Mouse (Mus musculus) CD4-positive, CD25-positive, alpha-beta regulatory T cell, adult 4 months (primary cell): ENCODE results near the gene Fam178b. TPM values are rescaled to one million over a fixed set of nuclear protein-coding genes. Genes with fewer than 3 reads are reported as not detected.

Experiments used
- ATAC-seq: one replicate; pipeline ENCODE4 v1.8.0; 2017
- polyA plus RNA-seq, 2 experiments: library from polyadenylated mRNA; unstranded; fragments of 100-300 nt; shearing (Covaris generic); gene quantifications; one replicate each; pipeline ENCODE4 v1.2.1; 2017

The Fam178b gene
- polyA plus RNA-seq, 2 experiments from 2014 or later: not detected

GRCm38 (mm10) chr1:36560903-36561302 lies 122.1 kb downstream of the Fam178b start:
- ATAC-seq: no peak

- no peak for ATAC-seq
These were observed 123.1 kb downstream of the Fam178b start for GRCm38 (mm10) chr1:36559888-36560287.

- no peak for ATAC-seq
These were observed 123.7 kb downstream of the Fam178b start for GRCm38 (mm10) chr1:36559256-36559655.

GRCm38 (mm10) chr1:36558031-36558993 lies 124.7 kb downstream of the Fam178b start, which contains the start of gene Sema4c:
Gene Sema4c, minus strand, starts transcription at chr1:36558349.
- peak; percentile 59 for ATAC-seq

DNA sequence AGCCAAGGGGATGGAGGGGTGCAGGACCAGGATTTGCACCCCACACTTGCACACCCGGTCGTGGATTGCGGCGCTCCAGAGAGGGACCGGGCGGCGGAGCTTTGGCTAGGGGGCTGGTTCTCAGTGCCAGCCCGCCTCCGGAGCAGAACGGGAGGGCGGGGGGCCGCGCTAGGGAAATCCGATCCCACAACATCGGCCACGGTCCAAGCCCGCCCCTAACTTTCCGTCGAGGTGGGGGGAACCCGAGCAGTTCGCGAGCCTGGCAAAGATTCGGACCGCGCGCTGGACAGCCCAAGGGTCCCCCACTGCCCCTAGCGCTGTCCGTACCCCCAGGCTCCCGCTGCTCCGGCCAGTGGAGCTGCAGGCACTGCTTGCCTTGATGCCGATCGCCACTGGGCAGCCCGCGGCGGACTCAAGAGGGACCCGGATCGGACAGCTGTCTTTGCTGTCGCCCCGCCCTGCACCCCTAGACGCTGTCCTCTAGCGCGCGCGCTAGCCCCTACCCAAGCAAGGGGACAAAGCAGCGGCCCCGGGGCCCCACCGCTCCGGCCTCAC lies 125.4 kb downstream of the Fam178b start:
- peak; percentile 18 for ATAC-seq

- peak; percentile 61 for ATAC-seq
These were observed 126.2 kb downstream of the Fam178b start for GRCm38 (mm10) chr1:36556553-36557456.

DNA sequence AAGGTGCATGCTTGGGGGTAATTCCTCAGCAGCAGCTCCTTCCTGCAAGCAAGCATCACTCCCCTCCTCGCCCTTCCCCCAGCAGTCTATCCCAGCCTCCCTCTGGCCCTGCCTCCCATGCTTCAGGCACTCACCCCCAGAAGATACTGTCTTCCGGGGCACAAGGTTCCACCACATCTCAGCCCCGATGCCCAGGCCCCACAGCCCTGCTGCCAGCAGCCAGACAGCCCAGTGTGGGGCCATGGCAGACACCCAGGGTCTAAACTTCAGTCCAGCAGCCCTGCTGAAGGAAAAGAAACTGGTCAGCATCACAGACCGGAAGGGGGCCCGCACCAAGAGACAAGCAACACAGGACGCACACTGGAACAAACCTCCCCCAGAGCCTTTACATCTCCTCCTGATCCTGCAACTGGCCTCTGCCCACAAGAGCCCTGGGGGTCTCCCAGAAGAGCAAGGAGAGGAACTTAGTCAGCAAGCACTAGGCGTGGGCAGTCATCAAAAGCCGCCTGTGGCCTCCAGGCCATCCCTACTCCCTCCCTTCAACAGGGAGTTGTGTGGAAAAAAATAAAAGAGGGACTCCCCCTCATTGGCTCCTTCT lies 127.1 kb downstream of the Fam178b start:
- ATAC-seq: no peak

DNA sequence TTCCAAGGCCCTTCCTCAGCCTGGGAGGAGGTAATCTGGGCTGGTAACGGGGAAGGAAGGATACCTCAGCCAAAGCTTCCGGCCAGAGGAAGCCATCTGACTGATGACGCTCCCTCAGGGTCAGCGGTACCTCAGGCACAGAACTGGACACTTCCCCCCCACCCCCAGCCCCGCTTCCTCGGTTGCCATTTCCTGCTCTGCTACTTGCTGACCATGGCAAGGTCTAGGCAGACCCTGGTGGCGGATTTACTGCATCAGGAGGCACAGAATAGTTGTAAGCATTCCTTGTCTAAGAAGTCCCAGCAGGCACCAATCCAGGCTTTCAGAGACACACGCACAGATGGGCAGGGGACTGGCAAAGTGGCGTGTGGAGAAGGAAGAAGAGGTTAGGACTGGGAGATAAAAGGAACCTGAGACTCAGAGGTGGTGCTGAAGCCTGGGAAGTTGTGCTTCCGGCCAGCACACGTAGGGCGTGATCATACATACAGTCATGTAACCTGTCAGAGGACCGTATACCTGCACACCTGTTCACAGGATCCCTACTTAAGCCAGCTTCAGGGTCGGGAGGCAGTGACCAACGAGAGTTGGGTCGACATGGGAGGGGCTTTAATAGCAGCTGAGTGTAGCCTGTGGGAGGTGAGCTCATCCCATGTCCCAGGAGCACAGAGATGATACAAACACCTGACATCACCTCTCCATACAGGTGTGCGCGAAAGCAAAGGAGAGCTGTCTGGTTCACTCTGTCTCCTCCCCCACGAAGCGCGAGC lies 128.2 kb downstream of the Fam178b start:
- ATAC-seq: no peak

GRCm38 (mm10) chr1:36552506-36552905 lies 130.5 kb downstream of the Fam178b start:
- ATAC-seq: no peak

DNA sequence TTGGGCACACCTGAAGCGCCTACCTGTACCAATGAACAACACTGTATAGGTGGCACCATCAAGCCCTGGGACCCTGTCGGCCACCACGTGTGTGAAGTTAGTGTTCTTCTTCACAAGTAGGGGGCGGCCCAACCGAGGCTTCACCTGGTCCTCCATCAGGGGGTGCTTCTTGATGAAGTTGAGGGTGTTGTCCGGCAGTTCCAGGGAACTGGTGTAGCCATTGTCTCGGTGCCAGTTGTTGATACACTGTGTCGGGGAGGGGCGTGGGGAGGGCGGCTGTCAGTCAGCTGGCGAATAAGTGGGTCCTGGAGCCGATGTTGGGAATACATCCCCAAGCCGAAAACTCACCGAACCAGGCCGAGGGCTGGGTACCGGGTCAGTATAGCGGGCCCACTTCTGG lies 131.1 kb downstream of the Fam178b start:
- ATAC-seq: no peak

GRCm38 (mm10) chr1:36550075-36550863 lies 132.7 kb downstream of the Fam178b start:
- ATAC-seq: no peak

GRCm38 (mm10) chr1:36549491-36549890 lies 133.5 kb downstream of the Fam178b start:
- ATAC-seq: no peak

DNA sequence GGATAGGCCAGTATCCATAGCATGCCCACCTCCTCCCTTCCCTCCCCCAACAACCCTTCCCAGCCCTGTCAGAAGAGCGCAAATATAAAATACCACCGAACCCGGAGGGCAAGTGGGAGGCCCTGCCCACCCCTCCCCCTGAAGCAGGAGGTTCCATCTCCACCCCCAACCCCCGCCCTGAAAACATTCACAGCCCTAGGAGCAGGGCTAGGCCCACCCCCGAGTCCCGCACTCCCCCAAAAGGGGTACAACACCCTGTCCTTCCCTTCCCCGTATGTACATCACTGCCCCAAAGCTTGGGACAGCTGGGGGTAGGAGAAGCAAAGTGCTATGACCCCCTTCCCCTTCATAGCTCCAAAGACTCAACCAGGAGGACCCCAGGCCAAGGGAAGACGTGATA lies 134.2 kb downstream of the Fam178b start:
- no peak for ATAC-seq

DNA sequence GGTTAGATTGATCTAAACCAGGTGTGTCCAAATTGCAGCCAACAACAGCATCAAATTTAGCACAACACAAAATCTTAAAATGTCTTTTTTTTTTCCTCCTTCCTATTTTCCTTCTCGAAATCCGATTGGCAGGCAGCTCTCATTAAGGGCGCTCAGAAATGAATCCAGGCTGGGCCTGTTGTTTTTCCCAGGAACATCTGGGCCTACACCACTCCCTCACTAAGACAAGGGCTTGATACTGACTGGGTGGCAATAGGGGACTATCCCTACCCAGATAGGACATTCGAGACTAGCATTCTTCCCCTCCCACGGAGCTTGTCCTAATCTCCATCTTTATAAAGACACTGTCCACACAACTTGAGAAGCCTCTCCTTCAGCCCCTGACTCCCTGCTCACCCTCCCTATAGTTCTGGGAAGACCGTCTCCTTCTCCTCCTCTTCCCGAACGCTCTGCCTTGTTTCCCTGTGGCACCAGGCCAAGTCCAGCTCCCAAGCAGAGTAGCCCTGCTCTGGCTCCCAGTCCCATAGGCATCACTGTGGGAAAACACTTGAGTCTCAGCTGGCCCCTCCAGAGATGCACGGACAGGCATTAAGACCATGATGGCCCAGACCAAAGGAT lies 134.9 kb downstream of the Fam178b start:
- ATAC-seq: no peak

GRCm38 (mm10) chr1:36546888-36547471 lies 136.0 kb downstream of the Fam178b start, which contains the start of gene Ankrd39:
Gene Ankrd39, minus strand, starts transcription at chr1:36547445.
- peak; percentile 97 for ATAC-seq

DNA sequence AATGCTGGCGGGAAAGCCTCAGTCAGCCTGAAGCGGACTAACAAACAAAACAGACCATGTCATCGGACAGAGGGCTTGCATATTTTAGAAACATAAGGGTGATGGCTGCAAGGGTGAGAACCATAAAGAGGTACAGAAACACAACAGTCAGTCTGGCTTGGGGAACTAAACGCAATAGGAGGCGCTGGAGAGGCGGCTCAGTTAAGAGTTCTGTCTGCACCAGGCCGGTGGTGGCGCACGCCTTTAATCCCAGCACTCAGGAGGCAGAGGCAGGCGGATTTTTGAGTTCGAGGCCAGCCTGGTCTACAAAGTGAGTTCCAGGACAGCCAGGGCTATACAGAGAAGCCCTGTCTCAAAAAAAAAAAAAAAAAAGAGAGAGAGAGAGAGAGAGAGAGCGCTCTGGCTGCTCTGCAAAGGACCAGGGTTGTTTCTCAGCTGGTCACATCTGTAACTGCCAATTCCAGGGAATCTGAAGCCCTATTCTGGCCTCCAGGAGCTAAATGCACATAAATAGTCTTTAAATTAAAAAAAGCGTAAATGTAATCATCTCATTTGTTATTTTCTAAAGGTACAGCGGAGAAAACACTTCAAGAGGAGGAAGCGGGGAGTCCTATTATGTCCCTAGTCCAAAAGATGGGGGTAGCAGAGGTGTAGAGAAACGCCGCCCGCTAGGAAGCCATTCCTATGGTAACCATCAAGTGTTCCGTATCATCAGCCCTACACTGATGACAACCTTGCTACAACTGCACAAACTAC lies 137.0 kb downstream of the Fam178b start:
- no peak for ATAC-seq

- no peak for ATAC-seq
These were observed 137.6 kb downstream of the Fam178b start for GRCm38 (mm10) chr1:36545382-36545781.

DNA sequence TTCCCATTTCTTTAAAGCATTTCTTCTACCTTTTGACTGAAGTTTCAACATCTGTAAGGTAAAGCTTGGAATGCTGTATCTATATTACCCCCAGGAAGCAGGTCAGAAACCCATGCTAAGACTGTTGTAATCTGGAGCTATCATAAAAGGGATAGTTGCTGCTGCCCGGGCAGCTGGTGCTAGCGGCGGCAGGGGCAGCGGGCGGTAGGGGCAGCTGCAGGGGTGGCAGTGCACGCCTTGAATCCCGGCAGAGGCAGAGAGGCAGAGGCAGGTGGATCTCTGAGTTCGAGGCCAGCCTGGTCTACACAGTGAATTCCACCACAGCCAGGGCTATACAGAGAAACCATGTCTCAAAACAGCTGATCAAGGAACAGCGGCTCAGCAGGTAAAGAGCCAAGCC lies 140.1 kb downstream of the Fam178b start:
- ATAC-seq: no peak

GRCm38 (mm10) chr1:36541844-36542243 lies 141.1 kb downstream of the Fam178b start:
- ATAC-seq: no peak
